Mouse (Mus musculus): ENCODE data around the gene Prrx2. TPM values are rescaled to one million over a fixed set of nuclear protein-coding genes. Genes with fewer than 3 reads are reported as not detected.

The Prrx2 gene
- polyA plus RNA-seq, 1 experiment from 2014 or later: 10.8 TPM

- no peak for ATAC-seq (replicated peaks; ENCODE audit: extremely low read depth, insufficient read depth, low FRiP score)
- peak overlapping the region; percentile 78 for H3K9ac ChIP-seq (ENCODE audit: low read length)
- H3K4me2 ChIP-seq (ENCODE audit: low read depth, low read length): peak overlapping the region; percentile 96
- 44% methylated on average over 7 of the region's 7 CpGs for WGBS
- H3K27ac ChIP-seq (ENCODE audit: low read length): no peak overlapping the region
- no peaks in the 10 kb centered on the region for H3K9me3 ChIP-seq (replicated peaks; ENCODE audit: control insufficient read depth, low read length)
- peak overlapping the region; percentile 59 for H3K4me3 ChIP-seq (ENCODE audit: low read length)
- H3K4me1 ChIP-seq (ENCODE audit: control insufficient read depth, insufficient read depth, low read length): peaks cover 17% of the 10 kb centered on the region
- H3K36me3 ChIP-seq (ENCODE audit: control insufficient read depth, insufficient read depth): no peaks in the 10 kb centered on the region
- peaks cover 12% of the 10 kb centered on the region for H3K27me3 ChIP-seq (ENCODE audit: control insufficient read depth, insufficient read depth, low read length)
Observed at GRCm38 (mm10) chr2:30800671-30801066, 34.1 kb upstream of the Prrx2 start.

GRCm38 (mm10) chr2:30801067-30801852, 33.5 kb upstream of the Prrx2 start:
- WGBS: 1% methylated on average over 77 of the region's 77 CpGs
- peak overlapping the region; percentile 96 for H3K4me2 ChIP-seq (ENCODE audit: low read depth, low read length)
- no peak overlapping the region for H3K27ac ChIP-seq (ENCODE audit: low read length)
- peak overlapping the region; percentile 59 for H3K4me3 ChIP-seq (ENCODE audit: low read length)
- no peaks in the 10 kb centered on the region for H3K36me3 ChIP-seq (ENCODE audit: control insufficient read depth, insufficient read depth)
- peaks cover 12% of the 10 kb centered on the region for H3K27me3 ChIP-seq (ENCODE audit: control insufficient read depth, insufficient read depth, low read length)
- peak; percentile 82 for ATAC-seq (replicated peaks; ENCODE audit: extremely low read depth, insufficient read depth, low FRiP score)
- H3K9ac ChIP-seq (ENCODE audit: low read length): peak overlapping the region; percentile 78
- H3K4me1 ChIP-seq (ENCODE audit: control insufficient read depth, insufficient read depth, low read length): peaks cover 13% of the 10 kb centered on the region
- H3K9me3 ChIP-seq (replicated peaks; ENCODE audit: control insufficient read depth, low read length): no peaks in the 10 kb centered on the region

- Histone ChIP-seq H3K4me2 (ENCODE audit: low read depth, low read length) (no peak within 1 kb of the TSS), H3K9ac (ENCODE audit: low read length) (no peak within 1 kb of the TSS), H3K9me3 (replicated peaks; ENCODE audit: control insufficient read depth, low read length) (no peaks in the 10 kb centered on the region), H3K36me3 (ENCODE audit: control insufficient read depth, insufficient read depth) (no peaks in the 10 kb centered on the region), H3K27ac (ENCODE audit: low read length) (no peak within 1 kb of the TSS), H3K27me3 (ENCODE audit: control insufficient read depth, insufficient read depth, low read length) (peaks cover 12% of the 10 kb centered on the region), H3K4me1 (ENCODE audit: control insufficient read depth, insufficient read depth, low read length) (peaks cover 8% of the 10 kb centered on the region), H3K4me3 (ENCODE audit: low read length) (no peak within 1 kb of the TSS)
- no peak for ATAC-seq (replicated peaks; ENCODE audit: extremely low read depth, insufficient read depth, low FRiP score)
- WGBS: 79% methylated on average over 3 of the region's 3 CpGs
Observed at GRCm38 (mm10) chr2:30803604-30804003, 31.2 kb upstream of the Prrx2 start, which contains the start of gene 1700001O22Rik. Gene 1700001O22Rik (minus strand): TSS chr2:30803661.

GRCm38 (mm10) chr2:30805983-30806382, 28.8 kb upstream of the Prrx2 start:
- no peak overlapping the region for H3K4me3 ChIP-seq (ENCODE audit: low read length)
- no peak overlapping the region for H3K4me2 ChIP-seq (ENCODE audit: low read depth, low read length)
- no peaks in the 10 kb centered on the region for H3K36me3 ChIP-seq (ENCODE audit: control insufficient read depth, insufficient read depth)
- WGBS: 93% methylated on average over 2 of the region's 2 CpGs
- H3K9ac ChIP-seq (ENCODE audit: low read length): no peak overlapping the region
- ATAC-seq (replicated peaks; ENCODE audit: extremely low read depth, insufficient read depth, low FRiP score): no peak
- no peak overlapping the region for H3K27ac ChIP-seq (ENCODE audit: low read length)
- H3K27me3 ChIP-seq (ENCODE audit: control insufficient read depth, insufficient read depth, low read length): peaks cover 6% of the 10 kb centered on the region; the same call in 1 of the 2 replicates
- peaks cover 24% of the 10 kb centered on the region for H3K4me1 ChIP-seq (ENCODE audit: control insufficient read depth, insufficient read depth, low read length)
- H3K9me3 ChIP-seq (replicated peaks; ENCODE audit: control insufficient read depth, low read length): no peaks in the 10 kb centered on the region

GRCm38 (mm10) chr2:30807147-30807647, 27.6 kb upstream of the Prrx2 start:
- H3K27me3 ChIP-seq (ENCODE audit: control insufficient read depth, insufficient read depth, low read length): peaks cover 3% of the 10 kb centered on the region; the same call in 1 of the 2 replicates
- H3K9me3 ChIP-seq (replicated peaks; ENCODE audit: control insufficient read depth, low read length): no peaks in the 10 kb centered on the region
- 0 out of 2 replicates have a peak, but pooled peaks cover 2% of the 10 kb centered on the region for H3K36me3 ChIP-seq (ENCODE audit: control insufficient read depth, insufficient read depth)
- peak overlapping the region; percentile 91 for H3K4me2 ChIP-seq (ENCODE audit: low read depth, low read length)
- WGBS: 8% methylated on average over 28 of the region's 28 CpGs
- H3K4me1 ChIP-seq (ENCODE audit: control insufficient read depth, insufficient read depth, low read length): peaks cover 17% of the 10 kb centered on the region
- no peak; the same call in 1 of the 2 replicates for ATAC-seq (replicated peaks; ENCODE audit: extremely low read depth, insufficient read depth, low FRiP score)
- H3K27ac ChIP-seq (ENCODE audit: low read length): peak overlapping the region; percentile 73
- H3K9ac ChIP-seq (ENCODE audit: low read length): peak overlapping the region; percentile 73
- peak overlapping the region; percentile 78 for H3K4me3 ChIP-seq (ENCODE audit: low read length)

GRCm38 (mm10) chr2:30807648-30808295, 27.0 kb upstream of the Prrx2 start, which contains the start of gene Ntmt1:
Gene Ntmt1 (plus strand): TSS chr2:30807826.
- Histone ChIP-seq H3K4me3 (ENCODE audit: low read length) (peak within 1 kb of the TSS; percentile 78), H3K4me1 (ENCODE audit: control insufficient read depth, insufficient read depth, low read length) (peaks cover 17% of the 10 kb centered on the region), H3K4me2 (ENCODE audit: low read depth, low read length) (peak within 1 kb of the TSS; percentile 91), H3K36me3 (ENCODE audit: control insufficient read depth, insufficient read depth) (0 out of 2 replicates have a peak, but pooled peaks cover 2% of the 10 kb centered on the region), H3K27ac (ENCODE audit: low read length) (peak within 1 kb of the TSS; percentile 87), H3K27me3 (ENCODE audit: control insufficient read depth, insufficient read depth, low read length) (0 out of 2 replicates have a peak, but pooled peaks cover 2% of the 10 kb centered on the region), H3K9ac (ENCODE audit: low read length) (peak within 1 kb of the TSS; percentile 89), H3K9me3 (replicated peaks; ENCODE audit: control insufficient read depth, low read length) (no peaks in the 10 kb centered on the region)
- under 1% methylated on average over 40 of the region's 44 CpGs for WGBS
- peak; percentile 99 for ATAC-seq (replicated peaks; ENCODE audit: extremely low read depth, insufficient read depth, low FRiP score)

- Histone ChIP-seq H3K36me3 (ENCODE audit: control insufficient read depth, insufficient read depth) (peaks cover 4% of the 10 kb centered on the region; the same call in 1 of the 2 replicates), H3K4me2 (ENCODE audit: low read depth, low read length) (peak overlapping the region; percentile 91), H3K27me3 (ENCODE audit: control insufficient read depth, insufficient read depth, low read length) (0 out of 2 replicates have a peak, but pooled peaks cover 2% of the 10 kb centered on the region), H3K9ac (ENCODE audit: low read length) (peak overlapping the region; percentile 89), H3K4me1 (ENCODE audit: control insufficient read depth, insufficient read depth, low read length) (peaks cover 17% of the 10 kb centered on the region), H3K9me3 (replicated peaks; ENCODE audit: control insufficient read depth, low read length) (no peaks in the 10 kb centered on the region), H3K27ac (ENCODE audit: low read length) (peak overlapping the region; percentile 87), H3K4me3 (ENCODE audit: low read length) (peak overlapping the region; percentile 78)
- WGBS: 1% methylated on average over 10 of the region's 10 CpGs
- ATAC-seq (replicated peaks; ENCODE audit: extremely low read depth, insufficient read depth, low FRiP score): no peak
Observed at GRCm38 (mm10) chr2:30808296-30808655, 26.5 kb upstream of the Prrx2 start.

GRCm38 (mm10) chr2:30809503-30809902, 25.3 kb upstream of the Prrx2 start:
- H3K9me3 ChIP-seq (replicated peaks; ENCODE audit: control insufficient read depth, low read length): no peaks in the 10 kb centered on the region
- H3K4me2 ChIP-seq (ENCODE audit: low read depth, low read length): peak overlapping the region; percentile 38
- H3K27ac ChIP-seq (ENCODE audit: low read length): no peak overlapping the region
- H3K27me3 ChIP-seq (ENCODE audit: control insufficient read depth, insufficient read depth, low read length): no peaks in the 10 kb centered on the region
- H3K4me3 ChIP-seq (ENCODE audit: low read length): no peak overlapping the region
- peaks cover 6% of the 10 kb centered on the region; the same call in 1 of the 2 replicates for H3K36me3 ChIP-seq (ENCODE audit: control insufficient read depth, insufficient read depth)
- H3K9ac ChIP-seq (ENCODE audit: low read length): 0 out of 2 replicates have a peak overlapping the region, but pooled peaks have one; percentile 1
- ATAC-seq (replicated peaks; ENCODE audit: extremely low read depth, insufficient read depth, low FRiP score): no peak
- peaks cover 17% of the 10 kb centered on the region for H3K4me1 ChIP-seq (ENCODE audit: control insufficient read depth, insufficient read depth, low read length)
- WGBS: 66% methylated on average over 5 of the region's 5 CpGs
